Mouse (Mus musculus): Measurements from ENCODE around the gene Chp2.
A peak's percentile ranks its signal among the peaks of the same experiment; 100 is the strongest.
"Not testable (repeated sequence)": the region's sequence is repeated elsewhere in the genome, so short reads cannot be mapped to it uniquely, and the experiment has no call there.

Chp2 gene

DNA sequence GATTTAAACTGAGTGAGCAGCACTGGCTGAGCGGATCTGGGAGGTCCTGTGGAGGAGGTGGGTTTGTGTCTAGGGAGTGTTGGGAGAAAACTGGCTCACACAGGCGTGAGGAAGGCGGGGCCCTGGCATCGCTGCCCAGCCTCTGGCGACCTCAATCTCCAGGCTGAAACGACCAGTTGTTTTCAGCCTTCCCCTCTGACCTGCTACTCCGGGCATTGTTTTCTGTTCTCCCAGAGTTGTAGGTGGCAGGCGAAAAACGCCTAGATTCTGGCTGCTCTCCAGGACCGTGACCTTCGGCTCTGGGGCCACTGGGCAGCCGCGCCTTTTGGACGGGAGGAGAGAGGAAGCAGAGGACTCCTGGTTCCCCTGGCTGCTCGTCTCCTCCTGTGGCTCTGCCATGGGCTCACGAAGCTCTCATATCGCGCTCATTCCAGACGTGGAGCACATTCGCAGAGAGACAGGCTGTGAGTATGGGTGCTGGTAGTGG is at the start of gene Chp2:
Gene Chp2, plus strand, starts transcription at position 182 of the 487 bp plus-strand sequence.
- no peak for DNase-seq

DNA sequence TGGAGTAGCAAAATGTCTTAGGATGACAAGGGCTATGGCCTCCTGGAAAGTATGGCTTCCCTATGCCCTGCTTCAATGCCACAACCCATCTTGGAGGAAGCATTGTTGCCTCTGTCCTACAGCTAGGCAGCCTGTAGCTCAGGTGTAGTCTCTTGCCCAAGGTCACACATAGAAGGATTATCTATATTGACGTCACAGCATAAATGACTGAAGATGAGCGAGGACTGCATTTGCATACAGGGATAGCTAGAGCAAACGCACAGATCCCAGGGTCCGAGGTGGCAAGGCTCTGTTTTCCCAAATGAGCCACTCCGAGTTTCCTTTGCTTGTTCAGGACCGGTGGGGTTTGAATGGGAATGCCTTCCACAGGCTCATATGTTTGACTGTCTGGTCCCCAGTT is 48.6 kb upstream of the Chp2 start:
- DNase-seq = no peak

DNA sequence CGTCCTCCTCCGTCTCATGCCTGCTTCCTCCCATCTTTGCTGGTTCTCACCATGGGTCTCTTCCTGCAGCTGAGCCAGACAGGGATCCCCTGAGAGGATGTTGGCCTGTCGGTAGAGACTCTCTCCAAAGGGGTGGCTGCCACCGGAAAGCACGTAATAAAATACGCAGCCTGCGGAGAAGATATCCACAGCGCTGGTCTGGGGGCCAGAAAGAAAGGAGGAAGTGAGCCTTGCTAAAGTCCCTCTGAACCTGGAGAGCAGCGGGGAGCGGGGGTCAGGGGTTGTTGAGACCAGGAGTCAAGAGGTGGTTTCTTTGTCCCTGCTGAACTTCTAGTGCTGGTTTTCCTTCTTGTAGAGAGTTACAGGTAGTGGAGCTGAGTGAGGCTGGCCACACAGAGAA is 47.7 kb upstream of the Chp2 start:
- DNase-seq = no peak

DNA sequence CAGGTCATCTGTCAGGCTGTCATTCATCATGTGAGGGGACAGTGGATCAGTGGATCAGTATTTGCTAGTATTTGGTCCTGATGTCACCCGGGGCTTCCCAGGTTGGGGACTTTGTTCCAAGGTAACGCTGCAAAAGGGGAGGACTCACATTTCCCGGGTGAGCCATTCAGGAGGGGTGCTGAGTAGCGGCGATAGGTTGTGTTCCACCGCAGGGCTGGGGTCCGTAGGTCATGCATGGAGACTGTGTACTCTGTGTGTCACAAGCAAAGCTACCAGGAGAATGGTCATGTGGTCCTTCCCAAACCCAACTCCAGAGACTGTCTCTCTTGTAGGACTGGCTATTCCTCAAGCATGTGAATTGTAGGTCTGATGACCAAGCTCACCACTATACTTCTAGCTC is 38.6 kb upstream of the Chp2 start:
- no peak for DNase-seq

DNA sequence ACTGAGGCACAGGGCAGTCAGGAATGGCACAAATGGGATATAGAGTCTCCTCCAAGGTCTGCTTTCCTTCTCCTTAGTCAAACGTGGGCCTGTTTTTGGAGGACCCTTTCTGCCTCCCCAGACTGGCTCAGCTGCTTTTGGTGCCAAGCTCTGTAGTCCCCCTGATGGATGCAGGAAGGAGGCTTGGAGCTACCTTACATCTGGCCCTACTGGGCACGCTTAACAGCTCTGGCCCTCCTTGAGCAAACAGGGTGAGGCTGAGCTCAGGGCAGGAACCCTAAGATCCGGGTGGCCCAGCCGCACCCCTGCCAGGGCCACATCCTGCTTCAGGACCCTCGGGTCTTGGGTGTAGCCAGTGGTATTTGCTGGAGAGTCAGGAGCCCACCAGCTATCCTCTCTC is 34.7 kb upstream of the Chp2 start:
- DNase-seq = no peak

DNA sequence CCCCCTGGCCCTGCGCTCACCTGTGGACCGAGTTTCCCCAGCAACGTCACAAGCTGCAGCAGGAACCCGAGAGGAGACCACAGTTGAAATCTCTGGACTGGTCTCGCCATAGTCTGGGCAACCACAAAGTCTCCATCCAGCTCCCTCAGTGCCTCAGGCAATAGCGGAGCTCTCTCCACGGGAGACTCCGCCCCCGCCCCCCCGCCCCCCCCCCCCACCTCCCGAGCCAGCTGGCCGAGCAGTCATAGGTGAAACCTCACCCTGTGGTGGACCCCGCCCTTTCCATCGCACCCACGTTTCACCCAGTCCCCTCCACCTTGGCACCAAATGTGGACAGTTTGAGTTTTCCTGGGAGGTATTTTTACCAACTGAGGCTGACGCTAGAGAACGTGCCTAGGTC is 33.3 kb upstream of the Chp2 start, which contains the start of gene Ern2:
Gene Ern2, minus strand, starts transcription at position 165 of the 400 bp plus-strand sequence.
- DNase-seq = no peak

DNA sequence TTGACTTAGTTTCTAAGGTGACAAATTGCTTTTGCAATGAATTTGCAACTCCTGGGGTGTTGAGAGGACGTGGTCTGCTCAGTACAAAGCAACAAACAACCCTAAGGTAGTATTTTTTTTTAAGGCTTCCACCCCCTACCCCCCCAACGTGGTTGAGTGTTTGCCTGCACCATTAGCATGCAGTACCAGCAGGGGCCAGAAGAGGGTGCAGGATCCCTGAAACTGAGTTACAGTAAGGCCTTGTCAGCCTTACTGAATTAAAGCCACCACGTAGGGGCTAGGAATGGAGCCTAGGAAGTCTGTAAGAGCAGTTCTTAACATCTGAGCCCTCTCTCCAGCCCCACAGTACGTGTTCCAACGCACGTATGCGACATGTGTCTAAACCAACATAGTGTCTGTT is 29.8 kb upstream of the Chp2 start:
- no peak for DNase-seq

DNA sequence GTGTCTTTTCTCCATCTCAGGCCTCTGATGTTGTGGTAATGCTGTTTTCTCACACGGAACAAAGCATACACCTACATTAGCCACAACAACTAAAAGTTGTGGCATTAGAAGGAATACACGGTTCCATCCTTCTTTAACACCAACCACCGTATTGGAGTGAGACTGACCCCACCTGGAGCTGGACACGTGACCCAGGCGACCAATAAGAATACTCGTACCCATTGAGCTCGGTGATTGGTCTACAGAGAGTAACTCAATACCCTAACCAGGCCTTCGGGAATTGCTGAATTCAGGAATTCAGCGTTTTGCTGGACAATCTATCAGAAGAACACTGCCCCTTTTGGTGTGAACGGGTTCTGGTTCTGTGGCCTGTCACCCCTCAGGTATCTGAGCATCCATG is 28.2 kb upstream of the Chp2 start:
- no peak for DNase-seq

DNA sequence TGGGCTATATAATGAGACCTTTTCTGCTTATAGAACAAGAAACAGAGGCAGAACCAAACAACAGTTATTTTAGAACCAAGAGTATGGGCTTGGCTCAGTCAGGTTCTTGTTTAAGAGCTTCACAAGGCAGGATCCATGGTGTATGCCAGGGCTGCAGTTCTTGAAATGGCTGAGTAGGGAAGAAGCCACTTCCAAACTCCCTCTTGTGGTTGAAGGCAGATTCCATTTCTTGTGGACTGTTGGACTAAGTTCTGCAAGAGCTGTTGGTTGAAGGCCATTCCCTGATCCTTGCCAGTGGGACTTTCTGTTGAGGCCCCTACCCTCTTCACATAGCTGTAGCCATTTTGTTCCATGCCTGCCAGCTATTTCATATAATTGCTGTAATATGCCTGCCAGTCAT is 25.4 kb upstream of the Chp2 start:
- DNase-seq = no peak

DNA sequence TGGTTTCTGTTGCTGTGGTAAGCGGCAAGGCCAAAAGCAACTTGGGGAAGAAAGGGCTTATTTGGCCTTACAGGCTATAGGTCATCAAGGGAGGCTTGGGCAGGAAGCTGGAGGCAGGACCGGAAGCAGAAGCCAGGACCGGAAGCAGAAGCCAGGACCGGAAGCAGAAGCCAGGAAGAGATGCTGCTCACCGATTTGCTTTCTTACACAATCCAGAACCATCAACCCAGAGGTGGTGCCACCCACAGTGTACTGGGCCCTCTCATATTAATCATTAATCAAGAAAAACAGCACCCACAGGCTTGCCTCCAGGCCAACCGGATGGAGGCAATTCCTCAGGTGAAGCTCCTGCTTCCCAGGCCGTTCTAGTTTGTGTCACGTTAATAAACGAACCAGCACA is 22.5 kb upstream of the Chp2 start:
- no peak for DNase-seq

DNA sequence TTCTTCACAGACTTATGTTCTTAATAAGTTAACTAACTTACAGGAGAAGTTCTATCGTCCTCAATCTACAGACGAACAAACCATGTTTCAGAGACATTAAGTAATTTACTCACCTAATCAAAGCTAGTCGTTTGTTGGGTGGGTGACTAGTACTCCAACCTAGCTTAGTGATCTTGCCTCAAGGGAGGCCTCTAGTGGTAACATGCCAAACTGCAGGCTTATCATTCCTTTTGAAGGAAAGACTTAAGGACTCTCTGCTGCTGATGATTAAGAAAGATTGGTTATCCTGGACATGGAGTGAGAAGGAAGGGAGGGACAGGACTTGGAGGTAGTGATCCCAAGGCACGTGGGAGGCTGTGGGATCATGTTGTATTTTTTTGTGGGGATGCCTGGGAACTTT is 22.0 kb upstream of the Chp2 start:
- peak; percentile 32 for DNase-seq

DNA sequence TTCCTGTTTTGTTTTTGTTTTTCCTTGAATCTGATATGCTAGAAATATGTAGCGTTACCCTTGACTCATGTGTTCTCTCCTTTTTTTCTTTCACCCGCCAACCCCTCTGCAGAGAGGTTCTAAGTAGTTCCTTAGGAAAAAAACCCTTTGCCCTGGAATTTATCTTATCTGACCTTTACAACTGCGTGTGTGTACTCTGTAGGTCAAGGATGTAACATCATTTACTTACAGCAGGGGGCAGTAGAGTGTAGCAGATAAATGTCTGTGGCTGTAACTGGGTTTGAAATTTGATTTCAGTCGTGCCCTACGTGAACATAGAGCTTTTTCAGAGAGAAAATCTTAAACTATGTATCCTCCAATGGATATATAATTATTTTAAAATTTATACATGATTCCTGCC is 20.0 kb upstream of the Chp2 start:
- peak; percentile 8 for DNase-seq

DNA sequence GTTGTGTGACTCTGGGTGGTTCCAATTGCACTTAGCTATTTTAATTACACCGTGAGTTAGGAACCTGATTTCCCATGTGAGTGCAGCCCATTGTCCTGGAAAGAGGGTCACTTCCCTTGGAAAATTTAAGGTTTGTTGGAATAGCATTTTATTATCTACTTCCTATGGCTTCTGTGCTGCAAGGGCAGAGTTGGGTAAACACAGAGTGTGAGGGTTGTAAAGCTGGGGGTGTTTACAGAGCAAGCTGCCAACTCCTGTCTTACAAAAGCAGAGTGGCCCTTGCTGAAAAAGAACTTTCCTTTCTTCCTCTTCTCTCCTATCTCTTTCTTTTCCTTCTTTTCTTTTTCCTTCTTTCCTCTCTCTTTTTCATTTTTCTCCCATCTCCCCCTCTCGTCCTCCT is 15.4 kb upstream of the Chp2 start:
- no peak for DNase-seq

DNA sequence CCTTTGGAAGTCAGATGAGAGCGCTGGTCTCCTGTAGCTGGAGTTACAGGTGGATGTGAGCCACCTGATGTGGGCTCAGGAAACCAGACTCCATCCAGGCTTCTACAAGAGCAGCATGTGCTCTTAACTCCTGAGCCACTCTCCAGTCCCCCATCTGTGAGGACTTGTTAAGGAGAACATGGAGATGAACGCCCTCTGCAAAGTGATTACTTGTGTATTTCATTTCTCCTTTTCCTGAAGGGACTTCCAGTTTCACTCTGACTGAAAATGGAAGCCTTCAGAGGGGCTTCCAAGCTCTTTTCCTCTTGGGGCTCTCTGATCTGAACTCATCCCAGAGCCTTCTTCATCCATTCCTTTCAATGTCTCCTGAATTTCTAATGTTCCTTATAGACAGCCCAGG is 13.2 kb upstream of the Chp2 start:
- no peak for DNase-seq

DNA sequence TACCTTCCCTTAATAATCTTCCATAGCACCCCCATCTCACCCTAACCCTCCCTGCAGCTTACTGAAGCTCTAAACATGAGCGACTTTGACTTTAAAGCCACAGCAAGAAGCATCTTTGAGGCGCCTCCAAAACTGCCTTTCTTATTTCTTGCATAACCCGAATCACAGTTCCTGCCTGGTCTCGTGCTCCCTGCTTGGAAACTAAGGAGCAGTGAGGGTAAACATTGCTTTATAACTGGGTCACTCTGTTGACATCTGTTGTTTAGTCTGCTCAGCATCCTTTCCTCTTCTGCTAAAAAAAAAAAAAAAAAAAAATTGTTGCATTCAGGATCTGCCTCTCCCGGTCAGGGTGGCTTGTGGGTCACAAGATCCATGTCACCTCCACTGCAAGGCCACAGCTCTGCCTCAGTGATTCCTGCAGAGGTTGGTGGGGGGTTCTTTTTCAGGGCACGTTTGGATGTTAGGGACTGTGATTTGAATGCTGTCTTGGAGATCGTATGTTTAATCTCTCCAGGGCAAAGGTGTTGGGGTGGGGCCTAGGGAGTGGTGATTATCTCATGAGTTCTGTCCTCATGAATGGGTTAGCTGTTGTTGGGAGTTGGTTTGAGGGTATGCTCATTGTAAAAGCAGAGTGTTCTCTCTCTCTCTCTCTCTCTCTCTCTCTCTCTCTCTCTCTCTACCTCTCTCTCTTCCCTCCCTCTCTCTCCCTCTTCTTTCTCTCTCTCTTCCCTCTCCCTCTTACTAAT is 10.8 kb upstream of the Chp2 start:
- DNase-seq = no peak

DNA sequence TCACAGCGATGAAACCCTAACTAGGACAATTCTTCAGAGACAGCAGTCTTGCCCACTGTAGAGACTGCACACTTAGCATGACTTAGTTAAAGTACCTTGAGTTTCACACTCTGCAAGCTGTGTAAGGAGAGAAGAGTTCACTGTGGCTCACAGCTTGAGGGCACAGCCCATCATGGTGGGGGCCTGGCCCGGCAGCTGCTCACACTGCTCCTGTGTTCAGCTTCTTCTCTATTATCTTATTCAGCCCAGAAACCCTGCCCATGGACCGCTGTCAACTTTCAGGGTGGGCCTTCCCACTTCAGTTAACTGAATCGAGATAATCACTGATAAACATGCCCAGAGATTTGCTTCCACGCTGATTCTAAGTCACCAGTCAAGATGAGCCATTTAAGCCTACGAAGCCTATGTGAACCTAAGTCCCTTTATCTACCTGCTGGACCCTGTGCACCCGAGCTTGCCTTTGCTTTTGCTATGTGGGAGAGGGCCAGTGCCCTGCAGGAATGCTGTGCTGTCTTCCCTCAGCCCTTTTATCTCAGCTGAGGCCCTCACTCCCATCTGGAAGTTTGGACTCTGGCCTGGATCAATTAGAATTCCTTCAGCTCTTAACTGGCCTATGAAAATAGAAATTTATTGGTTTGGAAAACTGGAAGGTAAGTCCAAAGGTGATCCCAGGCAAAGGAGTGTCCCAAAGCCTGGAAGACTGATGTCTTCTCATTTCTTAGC is 6.9 kb downstream of the Chp2 start:
- no peak for DNase-seq

DNA sequence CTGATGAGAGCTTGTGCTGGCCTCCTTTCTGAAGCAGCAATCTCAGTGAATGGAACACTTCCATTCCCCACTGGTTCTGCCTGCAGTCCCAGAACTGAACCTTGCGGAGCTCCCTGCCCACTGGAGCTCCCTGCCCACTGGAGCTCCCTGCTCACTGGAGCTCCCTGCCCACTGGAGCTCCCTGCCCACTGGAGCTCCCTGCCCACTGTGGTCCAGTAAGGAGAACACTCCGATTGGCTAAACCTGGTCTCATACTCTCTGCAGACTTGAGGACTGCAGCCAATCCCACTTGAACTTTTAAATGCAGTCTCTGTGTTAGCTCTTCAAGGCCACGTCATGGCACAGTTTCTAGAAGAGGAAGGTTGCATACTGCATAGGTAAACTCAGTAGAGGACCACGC is 7.4 kb downstream of the Chp2 start:
- DNase-seq = no peak

DNA sequence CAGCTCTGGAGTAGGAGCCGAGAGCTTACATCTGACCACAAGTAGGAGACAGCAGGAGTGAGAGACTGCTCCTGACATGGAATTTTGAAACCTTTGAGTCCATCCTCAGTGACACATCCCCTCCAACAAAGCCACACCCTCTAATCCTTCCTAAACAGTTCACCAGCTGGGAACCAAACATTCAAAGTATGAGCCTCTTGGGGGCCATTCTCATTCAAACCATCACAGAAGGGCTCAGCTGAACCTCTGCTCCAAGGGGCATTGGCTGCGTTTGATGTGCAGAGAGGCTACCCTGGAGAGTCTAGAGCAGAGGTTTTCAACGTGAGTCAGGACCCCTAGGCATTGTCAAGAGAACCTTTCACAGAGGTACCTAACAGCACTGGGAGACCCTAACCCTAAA is 10.0 kb downstream of the Chp2 start:
- DNase-seq = no peak

DNA sequence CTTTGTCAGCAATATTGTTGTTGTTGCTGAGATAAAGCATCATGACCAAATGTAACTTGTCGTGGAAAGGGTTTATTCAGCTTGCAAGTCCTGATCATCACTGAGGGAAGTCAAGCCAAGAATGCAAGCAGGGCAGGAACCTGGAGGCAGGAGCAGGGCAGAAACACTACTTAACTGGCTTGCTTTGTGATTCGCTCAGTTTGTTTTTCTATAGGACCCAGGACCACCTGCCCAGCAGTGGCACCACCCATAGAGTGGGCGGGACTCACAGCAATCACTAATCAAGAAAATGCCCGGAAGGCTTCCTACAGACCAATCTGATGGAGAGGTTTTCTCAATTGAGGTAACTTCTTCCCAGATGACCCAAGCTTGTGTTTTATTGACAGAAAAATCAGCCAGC is 10.6 kb downstream of the Chp2 start:
- DNase-seq = no peak

DNA sequence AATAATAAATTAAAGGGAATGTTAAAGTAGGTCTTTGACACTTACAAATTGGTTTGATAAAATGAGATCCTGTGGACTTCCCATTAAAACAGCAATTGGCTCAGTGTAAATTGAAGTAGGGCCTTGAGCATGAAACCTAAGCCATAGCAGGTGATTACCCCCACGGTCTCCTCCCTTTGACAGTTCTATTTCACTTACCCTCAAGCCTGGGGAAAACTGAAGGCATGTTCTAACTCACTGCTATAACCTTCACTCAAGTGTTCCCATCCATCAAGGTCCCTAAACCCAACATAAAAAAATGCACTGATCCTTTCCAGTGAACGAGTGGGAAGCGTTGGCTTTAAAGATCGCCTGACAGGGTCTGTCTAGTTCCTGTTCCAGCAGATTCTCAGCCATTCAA is 11.6 kb downstream of the Chp2 start:
- DNase-seq = no peak

DNA sequence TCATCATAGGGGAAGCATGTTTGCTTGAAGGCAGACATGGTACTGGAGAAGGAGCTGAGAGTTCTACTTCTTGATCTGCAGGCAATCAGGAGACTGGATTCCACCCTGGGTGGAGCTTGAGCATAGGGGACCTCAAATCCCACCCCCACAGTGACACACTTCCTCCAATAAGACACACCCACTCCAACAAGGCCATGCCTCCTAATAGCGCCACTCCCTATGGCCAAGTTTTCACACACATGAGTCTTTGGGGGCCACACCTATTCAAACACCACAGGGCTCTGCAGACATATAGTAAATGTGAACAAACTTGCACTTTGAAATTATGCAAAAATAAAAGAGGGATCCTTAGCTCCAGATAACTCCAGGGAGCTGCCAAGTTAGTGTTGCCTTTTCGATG is 19.6 kb downstream of the Chp2 start:
- no peak for DNase-seq

DNA sequence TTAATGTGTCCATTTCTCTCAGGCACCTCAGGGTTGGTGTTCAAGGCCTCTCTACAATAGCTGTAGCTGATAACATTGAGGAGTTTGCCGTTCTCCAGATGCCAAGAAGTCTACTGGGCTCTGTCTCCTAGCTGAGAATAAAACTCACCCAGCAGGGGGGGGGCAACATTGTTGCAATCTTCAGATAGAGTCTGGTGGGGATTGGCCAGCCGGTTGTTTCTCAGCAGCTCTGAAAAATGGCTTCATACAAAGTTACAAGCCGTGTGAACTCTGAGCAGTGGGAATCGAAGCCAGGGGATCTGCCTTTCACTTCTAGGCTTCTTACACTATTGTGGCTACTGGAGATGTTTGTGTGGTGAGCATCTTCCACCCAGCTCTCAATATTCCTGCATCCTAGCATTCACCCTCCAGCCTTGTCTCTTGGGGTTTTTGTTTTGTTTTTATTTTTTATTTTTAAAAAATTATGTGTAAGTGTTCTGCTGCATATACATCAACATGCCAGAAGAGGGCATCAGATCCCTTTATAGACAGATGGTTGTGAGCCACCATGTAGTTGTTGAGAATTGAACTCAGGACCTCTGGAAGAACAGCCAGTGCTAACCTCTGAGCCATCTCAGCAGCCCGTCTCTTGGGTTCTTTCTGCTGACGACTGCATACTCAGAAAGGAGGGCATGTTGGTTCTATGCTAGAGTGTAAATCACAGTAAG is 21.3 kb downstream of the Chp2 start:
- no peak for DNase-seq

DNA sequence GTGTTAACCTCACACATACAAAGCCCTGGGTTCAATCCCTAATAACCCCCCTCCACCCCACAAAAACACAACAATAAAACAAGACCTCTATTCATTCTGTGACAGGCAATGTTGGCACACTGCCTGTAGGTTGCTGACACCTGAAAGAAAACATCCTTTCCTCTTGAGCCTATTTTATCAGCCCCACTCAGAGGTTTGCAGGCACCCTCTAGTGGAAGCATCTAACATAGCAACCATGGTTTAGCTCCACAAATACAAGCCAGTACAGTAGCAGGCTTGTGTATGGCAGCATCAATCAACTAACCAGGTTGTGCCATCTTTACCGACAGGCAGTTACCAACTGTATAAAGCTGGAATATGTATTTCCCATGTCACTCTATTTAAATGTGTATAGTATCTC is 23.0 kb downstream of the Chp2 start:
- DNase-seq = peak; percentile 40

DNA sequence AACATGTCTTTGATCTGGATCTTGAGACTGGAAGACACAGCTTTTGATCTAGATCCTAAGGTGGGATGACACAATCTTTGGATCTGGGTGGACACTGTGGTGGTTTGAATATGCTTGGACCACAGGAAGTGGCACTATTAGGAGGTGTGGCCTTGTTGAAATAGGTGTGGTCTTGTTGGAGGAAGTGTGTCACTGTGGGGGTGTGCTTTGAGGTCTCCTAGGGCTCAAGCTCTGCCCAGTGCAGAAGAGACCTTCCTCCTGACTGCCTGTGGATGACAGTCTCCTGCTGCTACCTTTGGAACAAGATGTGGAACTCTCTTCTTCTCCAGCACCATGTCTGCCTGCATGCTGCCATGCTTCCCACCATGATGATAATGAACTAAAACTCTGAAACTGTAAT is 23.4 kb downstream of the Chp2 start:
- DNase-seq = not testable (repeated sequence)

Measured in cerebellum, adult 8-10 months (tissue).